Mouse (Mus musculus) frontal cortex, postnatal 25 days (tissue): ENCODE measurements at regions not wholly inside any gene's neighbourhood (a gene's known extent, or its start where the extent isn't known, plus 50 kb on each side); places are given as distances from the start of the nearest gene placed in this dataset.

ENCODE experiments used
- DNase-seq, 2 experiments: peaks; one replicate each; pipeline ENCODE4 v3.0.0; 2022; ENCODE audit warnings: low spot score in 2 of 2

DNA sequence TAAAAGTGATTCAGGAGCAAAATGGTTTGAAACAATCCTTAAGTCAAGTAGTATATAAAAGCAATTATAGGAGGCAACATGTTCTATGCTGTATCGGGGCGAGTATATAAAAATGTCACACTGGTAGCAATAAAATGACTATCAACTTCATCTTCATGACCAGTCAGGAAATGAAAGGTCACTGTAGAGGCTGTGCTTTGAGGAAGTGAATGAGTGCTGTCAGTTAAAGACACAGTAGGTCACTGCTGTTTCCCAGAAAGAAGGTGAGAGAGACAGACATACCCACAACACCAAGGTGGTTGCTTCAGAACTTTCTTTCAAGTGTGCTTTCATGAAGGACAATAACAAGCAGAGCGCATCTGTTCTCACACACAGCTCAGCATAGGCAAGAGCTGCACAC is 292.4 kb downstream of the Cd47 start:
- DNase-seq, result no peak

DNA sequence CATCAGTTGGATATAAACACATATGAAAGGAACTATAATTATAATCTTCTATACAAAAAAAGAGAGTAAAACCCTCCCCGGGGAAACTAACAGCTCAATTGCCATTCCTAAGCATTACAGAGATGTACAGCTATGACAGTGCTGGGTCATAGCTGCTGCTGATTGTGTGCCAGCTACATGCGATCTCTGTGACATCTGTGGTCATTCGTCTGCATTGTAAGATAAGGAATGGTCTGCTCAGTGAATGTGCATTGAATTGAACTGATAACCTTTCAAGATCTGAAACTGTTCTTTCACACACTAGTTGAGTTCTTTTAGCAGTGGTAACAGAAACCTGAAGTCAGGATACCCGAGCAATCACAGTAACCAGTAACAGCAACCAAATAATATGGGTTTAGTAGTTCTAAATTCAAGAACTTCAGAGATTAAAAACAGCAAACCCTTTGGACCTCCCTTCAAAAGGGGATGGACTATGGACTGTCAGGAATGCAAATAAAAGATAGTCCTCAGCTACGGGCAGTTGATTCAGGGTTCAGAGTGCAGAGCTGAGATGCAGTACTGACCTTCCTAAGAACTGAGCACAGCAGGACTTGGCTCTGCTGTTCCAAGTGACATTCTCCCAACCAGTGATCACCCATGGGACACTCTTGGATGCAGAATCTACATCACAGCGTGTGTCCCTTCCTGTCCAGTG is 295.7 kb downstream of the Cd47 start:
- no peak for DNase-seq

DNA sequence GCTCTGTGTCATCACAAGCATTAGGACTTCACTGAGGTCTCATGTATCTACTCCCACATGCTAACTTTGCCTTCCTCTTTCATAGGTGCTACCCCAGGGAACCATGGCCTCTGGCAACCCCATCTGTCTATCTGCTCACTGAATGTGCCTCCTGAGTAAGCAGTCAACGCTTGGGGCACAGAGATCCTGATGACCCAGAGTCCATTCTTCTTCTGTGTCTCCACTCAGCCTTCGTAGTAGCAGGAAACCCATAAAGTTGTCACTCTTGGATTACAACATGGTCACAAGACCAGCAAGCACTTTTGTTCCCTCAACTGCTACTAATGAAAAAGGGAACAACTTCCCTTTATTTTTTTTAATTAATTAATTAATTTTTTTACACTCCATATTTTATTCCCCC is 296.2 kb downstream of the Cd47 start:
- DNase-seq, result no peak

DNA sequence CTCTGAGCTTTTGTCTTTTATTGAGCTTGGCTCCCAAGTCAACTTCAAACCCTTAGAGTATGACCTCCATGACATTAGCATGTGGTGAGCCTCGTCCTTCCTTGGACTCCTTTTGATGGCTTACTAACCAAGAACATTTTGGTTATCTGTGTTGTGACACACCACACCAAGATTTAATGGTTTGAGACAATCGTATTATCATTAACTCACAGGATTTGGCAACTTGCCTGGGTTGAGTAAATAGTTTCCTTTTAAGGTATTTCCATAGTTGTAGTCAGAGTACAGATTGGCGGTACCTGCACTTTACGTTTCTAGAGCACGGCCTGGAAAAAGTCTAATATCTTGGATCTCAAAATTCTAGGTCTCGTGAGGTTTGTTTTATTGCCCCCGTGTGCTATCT is 303.0 kb downstream of the Cd47 start:
- no peak for DNase-seq

DNA sequence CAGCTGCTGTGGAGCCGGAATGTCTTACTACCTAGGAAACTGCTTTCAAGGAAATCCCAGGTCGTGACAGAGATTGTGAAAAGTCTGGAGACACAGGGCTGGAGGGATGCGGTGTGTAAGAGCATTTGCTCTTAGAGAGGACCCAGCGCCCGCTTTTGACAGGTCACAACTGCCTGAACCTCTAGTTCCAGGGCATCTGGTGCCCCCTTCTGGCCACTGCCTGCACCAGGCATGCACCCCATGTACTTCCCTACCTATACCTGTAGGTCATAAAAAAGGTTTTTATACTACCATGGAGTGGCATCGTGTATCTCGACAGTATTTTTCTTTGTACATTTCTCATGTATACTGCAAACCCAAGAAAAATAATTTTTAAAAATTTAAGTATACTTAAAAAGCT is 314.0 kb downstream of the Bbx start:
- DNase-seq, result no peak

DNA sequence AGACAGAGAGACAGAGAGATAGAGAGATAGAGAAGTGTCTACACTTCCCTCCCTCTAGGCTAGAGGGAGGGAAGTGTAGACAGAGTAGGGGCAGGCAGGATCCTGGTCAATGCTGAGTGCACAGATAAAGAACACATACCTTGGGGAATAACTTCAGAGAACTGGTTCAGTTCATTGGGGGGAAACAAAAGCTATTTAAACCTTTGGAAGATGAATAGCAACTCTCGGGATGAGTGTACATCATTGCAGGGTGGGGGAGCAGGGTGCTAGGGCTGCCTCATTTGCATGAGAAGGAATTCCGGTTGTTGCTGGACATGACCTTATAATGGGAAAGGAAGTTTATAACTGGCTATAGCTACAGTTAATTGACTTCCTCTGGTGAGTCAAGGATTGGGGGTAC is 309.7 kb downstream of the Bbx start:
- no peak for DNase-seq

DNA sequence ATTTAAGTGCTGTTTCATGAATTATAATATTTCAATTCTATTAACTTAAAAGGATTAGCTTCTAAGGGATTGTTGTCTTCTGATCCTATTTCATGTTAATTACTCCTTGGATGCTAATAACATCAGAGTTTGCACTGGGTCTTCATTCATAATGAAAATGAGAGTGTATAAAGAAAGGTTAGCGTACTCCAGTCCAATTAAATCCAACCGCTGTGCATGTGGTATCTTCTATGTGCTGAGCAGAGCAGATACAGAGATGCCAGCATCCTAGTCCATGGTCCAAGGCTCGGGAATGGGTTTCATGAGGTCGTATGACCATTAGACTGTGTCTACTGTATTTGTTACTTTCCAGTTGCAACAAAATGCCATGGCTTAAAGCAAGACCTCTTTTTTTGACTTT is 307.5 kb downstream of the Bbx start:
- no peak for DNase-seq

DNA sequence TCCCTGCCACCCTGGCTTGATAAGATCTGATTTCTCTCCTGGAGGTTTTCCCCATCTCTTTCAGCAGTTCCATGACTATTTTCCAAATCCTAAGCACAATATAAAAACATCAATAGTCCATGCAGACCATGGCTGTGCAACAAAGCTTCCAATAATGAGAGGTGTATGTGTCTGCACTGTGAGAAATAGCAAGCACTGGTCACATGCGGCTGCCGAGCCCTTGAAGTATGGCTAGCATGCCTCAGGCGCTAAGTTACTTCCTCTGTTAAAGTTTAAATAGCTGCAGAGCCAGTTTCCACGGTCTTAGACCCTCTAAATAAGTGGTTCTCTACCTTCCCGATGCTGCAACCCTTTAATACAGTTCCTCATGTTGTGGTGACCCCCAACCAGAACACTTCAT is 306.6 kb downstream of the Bbx start:
- no peak for DNase-seq

DNA sequence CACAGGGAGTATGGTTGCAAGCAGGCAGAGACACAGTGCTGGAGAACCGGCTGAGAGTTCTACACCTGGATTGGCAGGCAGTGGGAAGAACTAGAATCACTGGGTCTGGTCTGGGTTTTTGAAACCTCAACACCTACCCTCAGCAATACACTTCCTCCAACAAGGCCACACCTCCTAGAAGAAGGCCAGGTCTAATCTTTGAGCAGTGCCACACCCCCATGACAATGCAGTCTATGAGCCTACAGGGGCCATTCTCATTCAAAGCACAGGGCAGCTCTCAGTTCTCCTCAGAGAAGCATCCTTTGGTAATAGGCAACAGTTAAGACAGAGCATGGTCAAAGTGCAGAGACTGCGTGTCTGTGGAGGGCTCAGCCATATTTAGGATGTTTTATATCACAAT is 300.8 kb downstream of the Bbx start:
- DNase-seq, result no peak
